Mouse (Mus musculus): ENCODE data around the gene Aldh3a1. TPM values are rescaled to one million over a fixed set of nuclear protein-coding genes. Genes with fewer than 3 reads are reported as not detected.

Aldh3a1 gene
- 0.45 and 0.53 TPM in 2 replicates for polyA plus RNA-seq (2014; fragmentation: Nextera tagmentation; extraction: Ambion mirVana)

DNA sequence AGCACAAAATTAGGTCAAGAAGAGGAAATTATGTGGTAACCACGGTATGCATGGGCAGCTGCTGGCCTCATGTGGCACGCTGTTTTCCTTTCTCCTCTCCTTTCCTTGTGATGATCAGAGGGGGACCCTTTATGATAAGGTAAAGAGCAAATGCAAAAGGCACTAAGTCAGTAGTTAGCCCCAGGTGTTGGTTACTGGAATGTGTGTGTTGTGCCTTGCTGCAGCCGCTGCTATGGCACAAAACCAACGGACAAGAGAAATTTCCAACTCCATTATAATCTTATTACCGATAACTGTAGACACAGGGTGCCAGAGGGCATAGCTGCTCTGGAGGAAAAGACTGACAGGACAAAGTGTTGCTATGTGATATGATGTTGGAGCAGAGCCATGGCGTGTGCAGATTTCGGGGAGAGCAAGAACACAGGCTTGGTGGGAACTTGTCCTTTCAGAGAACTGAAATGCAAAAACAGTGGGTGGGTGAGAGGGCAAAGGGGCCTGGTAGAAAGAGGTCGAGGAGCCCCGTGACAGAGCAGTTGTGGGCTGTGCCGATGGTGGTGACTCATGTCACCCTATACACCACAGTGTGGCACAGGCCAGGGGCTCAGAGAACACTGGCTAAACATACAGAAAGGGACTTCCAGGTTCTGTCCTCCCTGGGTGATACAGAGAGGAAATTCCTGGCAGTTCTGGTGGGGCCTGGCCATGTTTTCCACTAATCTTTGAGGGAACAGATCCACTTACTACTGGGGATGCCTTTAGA is at the start of gene Aldh3a1:
TSS of gene Aldh3a1 (plus strand) at position 51 of the 760 bp plus-strand sequence.
- Histone ChIP-seq H3K9ac (ENCODE audit: low read length) (peak within 1 kb of the TSS; percentile 43), H3K27ac (replicated peaks in 1 of 2; ENCODE audit: control insufficient read depth in 1 of 2, insufficient read depth in 1 of 2, low read depth in 2 of 2, low read length in 2 of 2) (peak within 1 kb of the TSS; percentile 40 to 59; a peak in 3 of 4 replicates), H3K4me3 (ENCODE audit: control insufficient read depth in 1 of 2, insufficient read depth in 1 of 2, low read depth in 1 of 2, low read length in 2 of 2) (no peak within 1 kb of the TSS), H3K4me2 (ENCODE audit: low read length) (peak within 1 kb of the TSS; percentile 2), H3K9me3 (ENCODE audit: control insufficient read depth, low read length) (no peaks in the 10 kb centered on the region), H3K4me1 (ENCODE audit: control insufficient read depth in 2 of 2, insufficient read depth in 2 of 2, low read length in 2 of 2) (peaks cover 8 to 20% of the 10 kb centered on the region in 2 experiments), H3K36me3 (ENCODE audit: control insufficient read depth, insufficient read depth, low read length) (no peaks in the 10 kb centered on the region), H3K27me3 (ENCODE audit: control insufficient read depth, insufficient read depth, low read length) (peaks cover 31% of the 10 kb centered on the region)
- ATAC-seq (ENCODE audit: insufficient number of reproducible peaks, insufficient read depth, low FRiP score, low read depth): peak; percentile 70
- 40% methylated on average over 10 of the region's 10 CpGs for WGBS

DNA sequence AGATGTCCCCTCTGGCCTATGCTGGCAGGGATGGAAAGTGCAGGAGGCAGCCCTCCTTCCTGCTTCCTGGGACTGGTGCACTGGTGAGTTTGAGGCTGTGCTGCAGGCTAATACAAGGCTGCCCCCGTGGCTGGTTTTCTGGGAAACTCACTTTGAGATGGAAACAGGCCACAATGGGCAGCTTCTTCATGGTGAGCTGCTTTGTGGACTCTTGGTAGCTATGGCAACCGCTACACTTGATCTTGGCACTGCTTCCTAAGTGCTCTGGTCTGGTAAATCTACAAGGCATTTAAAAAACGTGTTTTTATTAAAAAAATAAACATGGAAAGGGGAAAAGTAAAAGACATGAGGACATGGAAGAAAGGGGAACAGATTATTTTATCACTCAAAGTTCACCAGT is 49.2 kb upstream of the Aldh3a1 start:
- no peak overlapping the region for H3K4me3 ChIP-seq (ENCODE audit: control insufficient read depth in 1 of 2, insufficient read depth in 1 of 2, low read depth in 1 of 2, low read length in 2 of 2)
- 79% methylated on average over 3 of the region's 3 CpGs for WGBS
- no peak for ATAC-seq (ENCODE audit: insufficient number of reproducible peaks, insufficient read depth, low FRiP score, low read depth)
- peaks cover 100% of the 10 kb centered on the region for H3K36me3 ChIP-seq (ENCODE audit: control insufficient read depth, insufficient read depth, low read length)
- no peaks in the 10 kb centered on the region for H3K27me3 ChIP-seq (ENCODE audit: control insufficient read depth, insufficient read depth, low read length)
- H3K9ac ChIP-seq (ENCODE audit: low read length): no peak overlapping the region
- no peaks in the 10 kb centered on the region for H3K9me3 ChIP-seq (ENCODE audit: control insufficient read depth, low read length)
- H3K4me2 ChIP-seq (ENCODE audit: low read length): no peak overlapping the region
- peaks cover 0 to 8% of the 10 kb centered on the region in 2 experiments; a peak in 1 of 4 replicates for H3K4me1 ChIP-seq (ENCODE audit: control insufficient read depth in 2 of 2, insufficient read depth in 2 of 2, low read length in 2 of 2)
- H3K27ac ChIP-seq (replicated peaks in 1 of 2; ENCODE audit: control insufficient read depth in 1 of 2, insufficient read depth in 1 of 2, low read depth in 2 of 2, low read length in 2 of 2): no peak overlapping the region

DNA sequence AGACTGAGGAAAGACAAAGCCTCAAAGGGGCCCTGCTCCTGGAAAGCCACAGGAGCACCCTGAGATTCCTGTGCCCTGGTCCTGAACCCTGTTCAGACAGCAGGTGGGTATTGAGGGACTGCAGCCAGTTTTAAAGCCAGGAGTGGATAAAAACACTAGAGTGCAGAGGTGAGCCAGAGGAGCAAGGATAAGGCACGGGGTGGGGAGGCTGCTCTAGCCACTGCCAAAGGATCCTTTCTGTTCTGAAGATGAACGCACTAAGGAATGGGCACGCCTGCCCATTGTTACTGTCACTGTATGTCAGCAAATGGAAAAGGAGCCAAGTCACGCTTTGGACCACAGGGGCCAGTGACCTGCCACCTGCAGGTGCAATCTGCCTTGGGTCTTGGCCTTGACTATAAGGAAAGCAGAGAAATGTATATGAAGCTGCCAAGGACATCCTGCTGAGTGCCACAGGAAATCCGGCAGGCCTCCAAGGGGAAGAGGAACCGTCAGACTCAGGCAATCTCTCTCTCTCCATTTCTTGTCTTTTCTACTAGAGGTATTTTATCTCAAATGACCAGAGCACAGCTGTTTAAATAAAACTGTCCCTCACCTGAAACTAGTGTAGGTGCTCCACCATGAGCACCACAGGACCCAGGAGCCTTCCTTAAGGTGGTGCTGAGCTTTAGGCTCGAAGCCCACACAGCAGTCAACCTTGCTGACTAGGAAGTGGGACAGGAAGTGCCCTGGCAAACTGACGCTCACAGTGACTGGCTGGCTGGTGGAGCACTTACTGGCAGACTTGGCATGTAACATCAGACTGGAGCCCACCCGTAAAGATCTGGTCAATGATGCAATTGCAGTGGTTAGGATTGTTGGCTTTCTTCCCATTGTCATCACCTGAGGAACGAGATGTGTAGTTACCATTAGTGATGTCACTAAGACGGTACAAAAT is 47.3 kb upstream of the Aldh3a1 start:
- no peak for ATAC-seq (ENCODE audit: insufficient number of reproducible peaks, insufficient read depth, low FRiP score, low read depth)

DNA sequence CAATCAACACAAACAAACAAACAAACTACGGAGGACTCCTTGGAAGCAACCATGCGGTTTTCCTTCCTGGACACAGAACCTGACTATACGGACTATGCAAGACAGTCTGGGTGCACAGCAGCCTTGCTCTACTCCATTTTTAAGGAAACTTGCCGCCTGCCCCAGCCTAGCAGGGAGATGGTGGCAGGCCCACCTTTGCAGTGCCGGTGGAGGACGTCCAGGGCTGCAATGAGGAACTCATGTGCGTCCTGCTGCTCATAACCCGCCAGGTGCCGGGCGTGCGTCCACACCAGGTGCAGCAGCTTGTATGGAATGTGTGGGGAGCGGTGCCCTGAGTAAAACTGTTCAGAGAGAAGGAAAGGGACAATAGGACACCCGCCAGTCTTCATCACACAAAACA is 46.2 kb upstream of the Aldh3a1 start:
- Histone ChIP-seq H3K4me3 (ENCODE audit: control insufficient read depth in 1 of 2, insufficient read depth in 1 of 2, low read depth in 1 of 2, low read length in 2 of 2) (no peak overlapping the region), H3K27ac (replicated peaks in 1 of 2; ENCODE audit: control insufficient read depth in 1 of 2, insufficient read depth in 1 of 2, low read depth in 2 of 2, low read length in 2 of 2) (no peak overlapping the region), H3K4me2 (ENCODE audit: low read length) (no peak overlapping the region), H3K36me3 (ENCODE audit: control insufficient read depth, insufficient read depth, low read length) (peaks cover 100% of the 10 kb centered on the region), H3K27me3 (ENCODE audit: control insufficient read depth, insufficient read depth, low read length) (no peaks in the 10 kb centered on the region), H3K9me3 (ENCODE audit: control insufficient read depth, low read length) (no peaks in the 10 kb centered on the region), H3K4me1 (ENCODE audit: control insufficient read depth in 2 of 2, insufficient read depth in 2 of 2, low read length in 2 of 2) (no peaks in the 10 kb centered on the region; a peak in 2 of 4 replicates), H3K9ac (ENCODE audit: low read length) (no peak overlapping the region)
- 94% methylated on average over 13 of the region's 13 CpGs for WGBS
- ATAC-seq (ENCODE audit: insufficient number of reproducible peaks, insufficient read depth, low FRiP score, low read depth): no peak

More for the DNA sequence above, 47.3 kb upstream of the Aldh3a1 start:
- no peaks in the 10 kb centered on the region for H3K9me3 ChIP-seq (ENCODE audit: control insufficient read depth, low read length)
- no peak overlapping the region for H3K4me2 ChIP-seq (ENCODE audit: low read length)
- H3K27me3 ChIP-seq (ENCODE audit: control insufficient read depth, insufficient read depth, low read length): no peaks in the 10 kb centered on the region
- H3K36me3 ChIP-seq (ENCODE audit: control insufficient read depth, insufficient read depth, low read length): peaks cover 100% of the 10 kb centered on the region
- no peak overlapping the region for H3K9ac ChIP-seq (ENCODE audit: low read length)
- no peak overlapping the region for H3K4me3 ChIP-seq (ENCODE audit: control insufficient read depth in 1 of 2, insufficient read depth in 1 of 2, low read depth in 1 of 2, low read length in 2 of 2)
- WGBS: 68% methylated on average over 11 of the region's 11 CpGs
- no peak overlapping the region for H3K27ac ChIP-seq (replicated peaks in 1 of 2; ENCODE audit: control insufficient read depth in 1 of 2, insufficient read depth in 1 of 2, low read depth in 2 of 2, low read length in 2 of 2)
- peaks cover 0 to 8% of the 10 kb centered on the region in 2 experiments; a peak in 2 of 4 replicates for H3K4me1 ChIP-seq (ENCODE audit: control insufficient read depth in 2 of 2, insufficient read depth in 2 of 2, low read length in 2 of 2)

DNA sequence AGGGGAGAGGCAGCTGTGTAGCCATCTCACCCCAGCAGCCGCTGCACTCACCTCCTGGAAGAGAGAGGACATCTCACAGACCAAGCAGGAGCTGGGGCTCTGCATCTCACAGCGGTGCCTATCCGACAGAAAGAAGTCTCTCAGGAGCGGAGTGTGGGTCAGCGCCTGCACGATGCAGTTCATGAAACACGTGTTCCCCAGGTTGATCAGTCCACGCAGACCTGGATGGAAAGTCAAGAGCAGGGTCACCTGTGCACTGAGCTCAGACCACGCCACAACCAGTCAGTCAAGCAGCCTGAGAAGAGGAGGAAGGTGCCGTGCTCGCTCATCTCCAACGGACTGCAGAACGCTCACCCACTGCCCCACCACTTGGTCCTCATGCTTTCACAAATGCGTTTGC is 44.6 kb upstream of the Aldh3a1 start:
- no peaks in the 10 kb centered on the region for H3K9me3 ChIP-seq (ENCODE audit: control insufficient read depth, low read length)
- no peak overlapping the region for H3K27ac ChIP-seq (replicated peaks in 1 of 2; ENCODE audit: control insufficient read depth in 1 of 2, insufficient read depth in 1 of 2, low read depth in 2 of 2, low read length in 2 of 2)
- 93% methylated on average over 14 of the region's 14 CpGs for WGBS
- no peak overlapping the region for H3K9ac ChIP-seq (ENCODE audit: low read length)
- no peak overlapping the region for H3K4me2 ChIP-seq (ENCODE audit: low read length)
- no peak overlapping the region for H3K4me3 ChIP-seq (ENCODE audit: control insufficient read depth in 1 of 2, insufficient read depth in 1 of 2, low read depth in 1 of 2, low read length in 2 of 2)
- ATAC-seq (ENCODE audit: insufficient number of reproducible peaks, insufficient read depth, low FRiP score, low read depth): no peak
- no peaks in the 10 kb centered on the region; a peak in 1 of 4 replicates for H3K4me1 ChIP-seq (ENCODE audit: control insufficient read depth in 2 of 2, insufficient read depth in 2 of 2, low read length in 2 of 2)
- peaks cover 100% of the 10 kb centered on the region for H3K36me3 ChIP-seq (ENCODE audit: control insufficient read depth, insufficient read depth, low read length)
- no peaks in the 10 kb centered on the region for H3K27me3 ChIP-seq (ENCODE audit: control insufficient read depth, insufficient read depth, low read length)

DNA sequence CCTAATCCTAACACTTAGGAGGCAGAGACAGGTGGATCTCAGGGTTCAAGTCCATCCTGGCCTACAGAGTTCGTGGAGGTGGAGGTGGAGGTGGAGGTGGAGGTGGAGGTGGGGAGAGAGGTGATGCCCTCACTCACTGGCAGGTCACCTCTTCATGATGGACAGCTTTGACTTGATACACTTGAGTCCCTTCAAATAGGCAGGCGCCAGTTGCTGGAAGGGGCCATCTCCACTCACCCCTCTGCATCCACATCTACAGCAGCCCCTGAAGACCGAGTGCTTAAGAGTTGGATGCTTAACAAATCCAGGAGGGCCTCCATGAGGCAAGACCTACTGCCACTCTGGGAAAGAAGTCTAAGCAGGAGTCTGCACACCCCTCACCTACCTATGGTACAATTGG is 44.0 kb upstream of the Aldh3a1 start:
- no peak overlapping the region for H3K27ac ChIP-seq (replicated peaks in 1 of 2; ENCODE audit: control insufficient read depth in 1 of 2, insufficient read depth in 1 of 2, low read depth in 2 of 2, low read length in 2 of 2)
- WGBS: 79% methylated on average over 3 of the region's 3 CpGs
- H3K4me3 ChIP-seq (ENCODE audit: control insufficient read depth in 1 of 2, insufficient read depth in 1 of 2, low read depth in 1 of 2, low read length in 2 of 2): no peak overlapping the region
- H3K9ac ChIP-seq (ENCODE audit: low read length): no peak overlapping the region
- no peak overlapping the region for H3K4me2 ChIP-seq (ENCODE audit: low read length)
- H3K9me3 ChIP-seq (ENCODE audit: control insufficient read depth, low read length): no peaks in the 10 kb centered on the region
- no peaks in the 10 kb centered on the region; a peak in 1 of 4 replicates for H3K4me1 ChIP-seq (ENCODE audit: control insufficient read depth in 2 of 2, insufficient read depth in 2 of 2, low read length in 2 of 2)
- H3K27me3 ChIP-seq (ENCODE audit: control insufficient read depth, insufficient read depth, low read length): no peaks in the 10 kb centered on the region
- H3K36me3 ChIP-seq (ENCODE audit: control insufficient read depth, insufficient read depth, low read length): peaks cover 100% of the 10 kb centered on the region
- no peak for ATAC-seq (ENCODE audit: insufficient number of reproducible peaks, insufficient read depth, low FRiP score, low read depth)

DNA sequence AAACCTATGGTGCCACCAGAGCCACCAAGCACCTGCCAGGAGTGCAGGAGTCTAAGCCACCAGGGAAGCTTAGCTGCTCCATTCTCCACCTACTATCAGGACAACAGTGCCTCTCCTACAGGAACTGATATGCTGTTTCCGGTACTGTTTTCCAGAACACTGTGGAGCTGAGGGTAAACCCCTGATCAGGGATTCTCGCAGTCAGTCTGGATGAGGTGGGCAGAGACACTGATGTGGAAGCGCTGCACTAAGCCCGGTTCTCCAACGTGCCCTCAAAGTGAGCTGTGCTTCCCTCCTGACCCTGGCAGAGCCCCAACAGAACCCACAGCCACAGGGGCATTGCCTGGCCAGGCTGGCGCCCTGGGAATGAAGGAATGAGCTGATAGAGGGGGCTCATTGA is 43.0 kb upstream of the Aldh3a1 start:
- Histone ChIP-seq H3K9me3 (ENCODE audit: control insufficient read depth, low read length) (no peaks in the 10 kb centered on the region), H3K4me1 (ENCODE audit: control insufficient read depth in 2 of 2, insufficient read depth in 2 of 2, low read length in 2 of 2) (peaks cover 0 to 4% of the 10 kb centered on the region in 2 experiments; a peak in 2 of 4 replicates), H3K9ac (ENCODE audit: low read length) (no peak overlapping the region), H3K27ac (replicated peaks in 1 of 2; ENCODE audit: control insufficient read depth in 1 of 2, insufficient read depth in 1 of 2, low read depth in 2 of 2, low read length in 2 of 2) (no peak overlapping the region), H3K4me2 (ENCODE audit: low read length) (no peak overlapping the region), H3K4me3 (ENCODE audit: control insufficient read depth in 1 of 2, insufficient read depth in 1 of 2, low read depth in 1 of 2, low read length in 2 of 2) (no peak overlapping the region), H3K27me3 (ENCODE audit: control insufficient read depth, insufficient read depth, low read length) (no peaks in the 10 kb centered on the region), H3K36me3 (ENCODE audit: control insufficient read depth, insufficient read depth, low read length) (peaks cover 90% of the 10 kb centered on the region)
- 78% methylated on average over 6 of the region's 6 CpGs for WGBS
- no peak for ATAC-seq (ENCODE audit: insufficient number of reproducible peaks, insufficient read depth, low FRiP score, low read depth)
